Mouse (Mus musculus): ENCODE data around the gene Gclc. TPM values are rescaled to one million over a fixed set of nuclear protein-coding genes. Genes with fewer than 3 reads are reported as not detected.

Gene Gclc
- polyA plus RNA-seq, 1 experiment from 2014 or later = 24.9 TPM

DNA sequence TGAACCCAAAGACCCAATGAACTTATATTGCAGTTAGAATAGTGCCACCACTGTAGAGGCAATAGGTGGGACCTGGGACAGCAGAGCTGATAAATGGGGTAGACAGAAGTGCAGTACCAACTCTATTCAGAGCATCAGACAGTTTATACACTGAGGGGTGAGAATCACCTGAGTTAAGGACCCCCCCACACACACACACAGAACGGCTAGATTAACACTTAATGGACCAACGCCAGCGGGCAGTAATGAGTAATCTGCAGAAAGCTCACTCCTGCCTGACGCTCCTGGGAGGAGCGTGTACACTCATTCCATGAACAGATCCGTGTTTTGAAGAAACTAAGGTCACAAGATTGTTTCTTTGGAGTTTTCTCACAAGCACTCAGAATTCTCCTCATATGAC lies 5.4 kb downstream of the Gclc start:
- no peak overlapping the region for H3K9ac ChIP-seq
- H3K9me3 ChIP-seq (replicated peaks) = no peaks in the 10 kb centered on the region
- ATAC-seq (ENCODE audit: insufficient read depth) = no peak
- H3K4me1 ChIP-seq (replicated peaks) = peaks cover 27% of the 10 kb centered on the region
- H3K27ac ChIP-seq (replicated peaks) = no peak overlapping the region
- H3K27me3 ChIP-seq = no peaks in the 10 kb centered on the region
- H3K4me2 ChIP-seq = no peak overlapping the region
- H3K36me3 ChIP-seq (replicated peaks) = peaks cover 59% of the 10 kb centered on the region
- H3K4me3 ChIP-seq (replicated peaks) = no peak overlapping the region
- WGBS (ENCODE audit: insufficient replicate concordance) = 90% methylated on average over 6 of the region's 6 CpGs

DNA sequence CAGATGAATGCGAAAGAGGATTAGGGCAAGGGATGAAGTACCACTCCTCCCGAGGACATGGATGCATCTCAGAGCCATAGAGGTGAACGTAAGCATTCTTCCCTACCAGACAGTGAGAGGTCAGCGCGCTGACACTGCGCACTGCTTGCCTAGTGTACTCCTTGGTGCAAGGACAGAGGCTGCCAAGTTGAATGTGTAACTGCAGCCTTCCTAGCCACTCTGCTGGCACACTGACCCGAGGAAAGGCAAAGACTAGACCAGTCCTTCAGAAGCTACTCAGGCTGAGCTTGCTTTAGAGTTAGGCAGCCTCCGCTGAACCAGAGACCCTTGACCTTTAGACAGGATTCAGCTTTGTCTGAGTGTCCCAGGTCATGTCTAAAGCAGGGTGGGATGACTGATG lies 11.9 kb downstream of the Gclc start:
- H3K4me3 ChIP-seq (replicated peaks) = no peak overlapping the region
- peaks cover 17% of the 10 kb centered on the region; the same call in 1 of the 2 replicates for H3K4me1 ChIP-seq (replicated peaks)
- ATAC-seq (ENCODE audit: insufficient read depth) = no peak
- H3K9me3 ChIP-seq (replicated peaks) = no peaks in the 10 kb centered on the region
- H3K36me3 ChIP-seq (replicated peaks) = peaks cover 82% of the 10 kb centered on the region
- H3K27ac ChIP-seq (replicated peaks) = no peak overlapping the region
- no peaks in the 10 kb centered on the region for H3K27me3 ChIP-seq
- no peak overlapping the region for H3K9ac ChIP-seq
- H3K4me2 ChIP-seq = no peak overlapping the region
- 88% methylated on average over 8 of the region's 8 CpGs for WGBS (ENCODE audit: insufficient replicate concordance)

DNA sequence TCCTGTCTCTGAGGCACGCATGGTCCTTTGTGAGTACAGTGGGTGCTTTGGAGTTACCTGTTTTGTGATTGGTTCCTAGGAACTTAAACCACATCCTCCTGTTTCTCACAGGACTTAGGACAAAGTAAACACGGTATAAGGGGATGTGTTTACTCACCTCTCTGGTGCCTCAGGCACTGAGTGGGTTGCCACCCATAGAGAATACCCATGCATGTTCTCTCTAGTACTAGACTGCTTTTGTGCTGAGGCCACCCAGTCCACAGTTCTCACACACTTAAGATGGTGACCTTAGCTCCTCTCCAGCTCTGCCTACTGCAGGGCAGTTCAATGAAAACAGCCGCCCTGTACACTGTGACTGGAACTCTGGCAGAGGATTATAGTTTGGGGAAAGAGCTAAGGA lies 12.4 kb downstream of the Gclc start:
- H3K4me3 ChIP-seq (replicated peaks) = no peak overlapping the region
- no peak overlapping the region for H3K27ac ChIP-seq (replicated peaks)
- no peak overlapping the region for H3K9ac ChIP-seq
- 72% methylated on average over 3 of the region's 3 CpGs for WGBS (ENCODE audit: insufficient replicate concordance)
- no peak for ATAC-seq (ENCODE audit: insufficient read depth)
- peaks cover 87% of the 10 kb centered on the region for H3K36me3 ChIP-seq (replicated peaks)
- no peaks in the 10 kb centered on the region for H3K9me3 ChIP-seq (replicated peaks)
- H3K4me1 ChIP-seq (replicated peaks) = peaks cover 17% of the 10 kb centered on the region; the same call in 1 of the 2 replicates
- no peaks in the 10 kb centered on the region for H3K27me3 ChIP-seq
- no peak overlapping the region for H3K4me2 ChIP-seq

DNA sequence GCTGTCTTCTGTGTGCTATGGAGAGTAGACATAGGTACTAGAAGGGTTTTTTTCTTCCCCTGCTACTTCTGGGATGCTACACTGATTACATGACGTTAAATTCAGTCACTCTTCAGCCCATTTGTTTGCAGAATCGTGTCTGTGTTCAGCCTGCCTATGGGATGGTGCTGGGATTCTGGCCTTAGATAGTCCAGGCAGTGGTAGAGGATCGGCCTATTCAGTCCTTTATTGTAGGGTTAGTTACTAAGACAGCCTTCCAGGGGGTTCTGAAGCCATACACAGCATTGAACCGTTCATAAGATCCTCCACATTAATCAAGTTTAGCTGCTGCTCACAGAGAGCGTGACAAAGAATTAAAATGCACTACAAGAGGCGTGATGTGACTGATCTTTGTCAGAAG lies 16.6 kb downstream of the Gclc start:
- ATAC-seq (ENCODE audit: insufficient read depth) = no peak
- no peaks in the 10 kb centered on the region for H3K9me3 ChIP-seq (replicated peaks)
- no peak overlapping the region for H3K9ac ChIP-seq
- H3K4me2 ChIP-seq = no peak overlapping the region
- no peak overlapping the region for H3K27ac ChIP-seq (replicated peaks)
- WGBS (ENCODE audit: insufficient replicate concordance) = 85% methylated on average over 6 of the region's 6 CpGs
- no peaks in the 10 kb centered on the region for H3K27me3 ChIP-seq
- H3K4me3 ChIP-seq (replicated peaks) = no peak overlapping the region
- peaks cover 16% of the 10 kb centered on the region; the same call in 1 of the 2 replicates for H3K4me1 ChIP-seq (replicated peaks)
- peaks cover 74% of the 10 kb centered on the region for H3K36me3 ChIP-seq (replicated peaks)

DNA sequence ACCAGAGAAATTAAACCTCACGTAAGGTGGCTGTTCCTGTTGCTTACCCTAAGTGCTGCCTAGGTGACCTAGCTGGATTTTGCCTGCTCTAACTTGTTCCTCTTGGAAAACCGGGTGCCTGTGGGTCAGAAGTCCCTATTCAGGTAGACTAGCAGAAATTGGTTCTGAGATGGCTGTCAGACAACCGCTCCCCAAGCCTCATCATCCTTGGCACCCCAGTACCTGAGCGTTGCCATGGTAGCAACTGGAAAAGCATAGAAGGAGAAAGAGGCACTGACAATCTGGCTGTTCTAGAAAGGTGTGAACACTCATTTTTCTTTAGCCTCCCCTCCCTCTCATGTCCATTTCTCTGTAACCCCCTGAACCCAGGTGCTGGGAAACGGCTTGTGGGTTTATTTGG lies 17.0 kb downstream of the Gclc start:
- no peaks in the 10 kb centered on the region for H3K27me3 ChIP-seq
- no peak overlapping the region for H3K27ac ChIP-seq (replicated peaks)
- H3K9me3 ChIP-seq (replicated peaks) = no peaks in the 10 kb centered on the region
- H3K9ac ChIP-seq = no peak overlapping the region
- H3K4me3 ChIP-seq (replicated peaks) = no peak overlapping the region
- no peak for ATAC-seq (ENCODE audit: insufficient read depth)
- 84% methylated on average over 5 of the region's 5 CpGs for WGBS (ENCODE audit: insufficient replicate concordance)
- peaks cover 12% of the 10 kb centered on the region; the same call in 1 of the 2 replicates for H3K4me1 ChIP-seq (replicated peaks)
- H3K4me2 ChIP-seq = no peak overlapping the region
- H3K36me3 ChIP-seq (replicated peaks) = peaks cover 74% of the 10 kb centered on the region

DNA sequence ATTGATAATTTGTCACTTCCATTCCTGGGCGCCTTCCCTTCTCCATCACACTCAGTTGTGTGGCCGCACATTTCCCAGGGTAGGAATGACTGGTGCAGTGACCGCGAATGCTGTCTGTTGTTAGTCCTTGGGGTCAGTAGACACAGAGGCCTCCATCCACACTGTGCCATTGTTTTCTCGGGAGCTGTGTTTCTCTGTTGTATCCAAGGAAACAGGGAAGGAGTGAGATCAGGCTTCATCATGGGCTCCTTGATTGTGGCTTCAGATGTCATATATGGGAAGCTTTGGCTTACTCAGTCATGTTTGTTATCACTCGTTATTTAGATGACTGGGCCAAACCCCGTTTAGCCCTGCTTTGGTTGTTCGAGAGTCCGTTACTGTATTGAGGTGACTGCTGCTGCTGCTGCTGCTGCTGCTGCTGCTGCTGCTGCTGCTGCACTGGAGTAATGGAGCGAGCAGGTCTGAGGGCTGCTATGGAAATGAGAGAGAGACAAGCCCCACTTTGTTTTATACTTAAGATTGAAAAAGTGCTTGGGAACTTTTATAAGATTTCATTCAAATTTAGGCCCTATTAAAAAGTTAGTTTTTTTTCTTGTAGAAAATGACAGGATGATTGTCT lies 17.5 kb downstream of the Gclc start:
- 82% methylated on average over 10 of the region's 10 CpGs for whole genome bisulfite sequencing (ENCODE audit: insufficient replicate concordance)
- peaks cover 7% of the 10 kb centered on the region; the same call in 1 of the 2 replicates for H3K4me1 ChIP-seq (replicated peaks)

DNA sequence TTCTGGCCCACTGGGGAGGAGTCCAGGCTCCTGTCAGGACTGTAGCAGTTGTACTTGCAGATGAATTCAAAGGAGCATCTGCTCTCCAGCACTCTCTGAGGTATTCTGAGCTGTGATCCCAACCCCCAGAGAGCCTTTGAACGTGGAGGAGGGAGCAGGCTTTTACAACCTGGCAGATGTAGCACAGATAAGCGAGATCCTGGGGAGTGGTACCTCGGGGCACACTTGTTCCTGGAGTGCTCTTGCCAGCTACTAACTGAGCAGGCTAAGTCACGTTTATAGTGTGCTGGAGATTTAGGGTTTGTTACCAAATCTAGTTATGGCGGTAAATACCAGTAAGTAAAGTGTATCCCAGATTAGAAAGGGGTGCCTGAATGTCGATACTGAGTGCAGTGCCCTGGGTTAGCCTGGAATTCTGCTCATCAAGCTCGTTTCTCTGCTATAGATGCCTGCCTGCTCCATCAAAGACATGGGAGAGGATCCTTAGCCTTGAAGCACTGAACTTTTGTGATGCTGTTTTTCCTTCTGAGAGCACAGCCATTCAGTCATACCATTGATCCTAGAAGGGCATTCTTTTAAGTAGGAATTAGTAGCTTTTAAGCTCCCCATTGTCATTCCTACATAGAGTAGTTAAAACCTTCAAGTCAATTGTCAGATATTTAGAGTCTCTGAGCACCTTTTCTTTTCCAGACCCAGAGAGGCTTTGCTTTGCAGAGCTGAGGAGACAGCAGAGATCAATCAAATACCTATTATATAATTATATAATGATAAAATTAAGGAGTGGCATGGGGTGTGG lies 22.6 kb downstream of the Gclc start:
- Histone ChIP-seq H3K4me2 (no peak overlapping the region), H3K9me3 (replicated peaks) (no peaks in the 10 kb centered on the region), H3K27me3 (no peaks in the 10 kb centered on the region), H3K9ac (no peak overlapping the region), H3K36me3 (replicated peaks) (peaks cover 86% of the 10 kb centered on the region), H3K27ac (replicated peaks) (no peak overlapping the region), H3K4me1 (replicated peaks) (0 out of 2 replicates have a peak, but pooled peaks cover 5% of the 10 kb centered on the region), H3K4me3 (replicated peaks) (no peak overlapping the region)
- ATAC-seq (ENCODE audit: insufficient read depth) = no peak
- 71% methylated on average over 7 of the region's 7 CpGs for WGBS (ENCODE audit: insufficient replicate concordance)

More for the DNA sequence above, 17.5 kb downstream of the Gclc start:
- peaks cover 74% of the 10 kb centered on the region for H3K36me3 ChIP-seq (replicated peaks)
- H3K27me3 ChIP-seq = no peaks in the 10 kb centered on the region
- H3K27ac ChIP-seq (replicated peaks) = no peak overlapping the region
- H3K4me2 ChIP-seq = no peak overlapping the region
- H3K4me3 ChIP-seq (replicated peaks) = no peak overlapping the region
- ATAC-seq (ENCODE audit: insufficient read depth) = no peak
- H3K9ac ChIP-seq = no peak overlapping the region
- no peaks in the 10 kb centered on the region for H3K9me3 ChIP-seq (replicated peaks)

DNA sequence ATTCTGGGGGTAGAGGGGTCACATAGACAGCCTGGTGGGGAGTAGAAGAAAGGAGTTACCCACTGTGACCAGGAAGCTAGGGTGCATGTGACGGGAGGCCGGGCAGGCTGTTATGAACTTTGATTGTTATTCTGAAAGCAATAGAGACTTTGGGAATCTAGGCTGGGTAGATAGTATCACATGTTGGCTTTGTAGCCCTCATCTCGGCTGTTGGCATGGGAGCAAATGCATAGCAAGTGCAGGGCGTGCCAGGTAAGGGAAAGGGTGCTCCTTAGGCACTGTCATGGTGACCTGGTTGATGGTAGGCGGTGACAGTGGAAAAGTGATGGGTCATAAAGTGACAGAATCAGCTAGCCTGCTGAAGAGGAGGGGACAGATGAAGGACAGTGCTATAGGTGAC lies 23.3 kb downstream of the Gclc start:
- Histone ChIP-seq H3K4me2 (no peak overlapping the region), H3K4me1 (replicated peaks) (0 out of 2 replicates have a peak, but pooled peaks cover 5% of the 10 kb centered on the region), H3K9ac (no peak overlapping the region), H3K27me3 (no peaks in the 10 kb centered on the region), H3K36me3 (replicated peaks) (peaks cover 91% of the 10 kb centered on the region), H3K27ac (replicated peaks) (no peak overlapping the region), H3K4me3 (replicated peaks) (no peak overlapping the region), H3K9me3 (replicated peaks) (no peaks in the 10 kb centered on the region)
- WGBS (ENCODE audit: insufficient replicate concordance) = 86% methylated on average over 5 of the region's 5 CpGs
- no peak for ATAC-seq (ENCODE audit: insufficient read depth)

DNA sequence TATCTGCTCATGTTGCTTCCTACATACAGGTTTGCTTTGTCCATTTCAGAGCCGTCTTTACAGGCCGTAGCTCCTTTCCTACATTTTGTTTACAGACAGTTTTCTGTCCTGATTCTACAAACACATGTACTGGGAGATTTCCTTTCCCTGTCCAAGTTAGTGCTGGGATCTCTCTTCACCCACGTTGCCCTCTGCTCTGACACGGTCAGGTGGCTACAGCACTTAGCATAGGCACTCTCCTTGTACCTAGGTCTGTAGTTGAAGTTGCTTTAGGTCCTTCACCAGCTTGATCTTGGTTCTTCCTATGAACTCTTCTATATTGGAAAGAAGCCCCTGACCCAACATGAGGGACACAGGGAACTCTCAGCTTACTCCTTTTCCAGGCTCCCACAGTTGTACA lies 25.4 kb downstream of the Gclc start:
- Histone ChIP-seq H3K9ac (no peak overlapping the region), H3K4me1 (replicated peaks) (0 out of 2 replicates have a peak, but pooled peaks cover 5% of the 10 kb centered on the region), H3K27ac (replicated peaks) (no peak overlapping the region), H3K36me3 (replicated peaks) (peaks cover 99% of the 10 kb centered on the region), H3K9me3 (replicated peaks) (no peaks in the 10 kb centered on the region), H3K4me2 (no peak overlapping the region), H3K27me3 (no peaks in the 10 kb centered on the region), H3K4me3 (replicated peaks) (no peak overlapping the region)
- WGBS (ENCODE audit: insufficient replicate concordance) = 87% methylated on average over 4 of the region's 4 CpGs
- ATAC-seq (ENCODE audit: insufficient read depth) = no peak

DNA sequence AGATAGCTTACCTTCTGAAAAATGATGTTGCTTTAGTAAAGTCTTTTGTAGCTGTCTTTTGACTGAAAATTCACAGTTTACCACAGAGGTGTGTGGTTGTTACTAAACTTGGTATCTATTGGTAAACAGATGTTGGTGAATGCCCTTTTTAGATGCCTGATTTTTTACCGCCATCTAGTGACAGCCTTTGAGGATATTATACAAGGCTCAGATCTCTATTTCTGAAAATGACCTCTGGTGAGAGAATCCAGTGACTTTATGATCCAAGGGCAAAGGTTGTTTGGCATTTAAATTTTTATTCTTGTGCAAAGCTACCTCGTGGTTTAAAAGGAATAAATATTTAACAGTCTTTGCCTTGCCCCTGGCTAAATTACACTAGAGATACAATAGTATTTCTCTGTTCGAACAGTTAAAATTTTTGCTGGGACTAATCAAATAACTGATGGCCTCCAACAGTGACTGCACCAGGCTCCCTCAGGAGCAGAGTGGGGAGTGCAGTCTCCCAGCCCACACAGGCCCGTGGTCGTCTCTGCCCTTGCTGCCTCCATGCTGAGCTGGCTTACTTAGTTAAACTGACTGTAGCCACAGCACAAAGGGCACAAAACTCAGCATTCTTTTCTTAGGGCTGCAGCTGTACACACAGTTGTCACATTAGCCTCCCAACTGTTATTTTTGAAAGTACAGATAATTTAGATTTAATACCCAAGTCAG lies 27.3 kb downstream of the Gclc start:
- H3K9ac ChIP-seq = no peak overlapping the region
- WGBS (ENCODE audit: insufficient replicate concordance) = 59% methylated on average over 5 of the region's 5 CpGs
- H3K36me3 ChIP-seq (replicated peaks) = peaks cover 99% of the 10 kb centered on the region
- no peaks in the 10 kb centered on the region for H3K27me3 ChIP-seq
- no peaks in the 10 kb centered on the region for H3K9me3 ChIP-seq (replicated peaks)
- H3K27ac ChIP-seq (replicated peaks) = no peak overlapping the region
- 0 out of 2 replicates have a peak, but pooled peaks cover 5% of the 10 kb centered on the region for H3K4me1 ChIP-seq (replicated peaks)
- no peak overlapping the region for H3K4me3 ChIP-seq (replicated peaks)
- ATAC-seq (ENCODE audit: insufficient read depth) = no peak
- H3K4me2 ChIP-seq = no peak overlapping the region

DNA sequence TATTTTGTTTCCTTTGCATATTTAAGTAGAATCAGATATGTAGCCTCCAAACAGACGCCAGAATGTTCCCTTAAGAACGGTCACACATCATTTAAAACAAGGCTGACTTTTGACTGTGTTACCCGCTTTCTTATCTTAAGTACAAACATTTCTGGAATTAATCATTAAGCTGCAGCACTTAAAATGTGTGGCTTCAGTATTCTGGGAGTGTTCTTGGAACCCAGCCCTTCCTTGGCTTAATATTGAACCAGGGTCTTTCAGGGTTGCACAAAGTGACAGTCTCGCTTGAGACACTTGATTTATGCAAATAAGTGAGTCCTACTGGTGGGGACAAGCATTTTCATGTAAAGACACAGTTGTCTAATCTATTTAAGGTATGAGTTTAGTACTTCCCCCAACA lies 27.9 kb downstream of the Gclc start:
- no peak overlapping the region for H3K4me2 ChIP-seq
- ATAC-seq (ENCODE audit: insufficient read depth) = no peak
- H3K27ac ChIP-seq (replicated peaks) = no peak overlapping the region
- peaks cover 99% of the 10 kb centered on the region for H3K36me3 ChIP-seq (replicated peaks)
- WGBS (ENCODE audit: insufficient replicate concordance) = 63% methylated on average over 4 of the region's 4 CpGs
- H3K4me3 ChIP-seq (replicated peaks) = no peak overlapping the region
- H3K9me3 ChIP-seq (replicated peaks) = no peaks in the 10 kb centered on the region
- H3K9ac ChIP-seq = no peak overlapping the region
- H3K4me1 ChIP-seq (replicated peaks) = 0 out of 2 replicates have a peak, but pooled peaks cover 5% of the 10 kb centered on the region
- no peaks in the 10 kb centered on the region for H3K27me3 ChIP-seq

Measured in liver, embryonic 15.5 days (tissue).